Mouse (Mus musculus): ENCODE results near the gene M6pr. TPM values are rescaled to one million over a fixed set of nuclear protein-coding genes. Genes with fewer than 3 reads are reported as not detected.
A peak's percentile ranks its signal among the peaks of the same experiment; 100 is the strongest.

M6pr gene
- polyA plus RNA-seq, 1 experiment from 2014 or later = 111 TPM

DNA sequence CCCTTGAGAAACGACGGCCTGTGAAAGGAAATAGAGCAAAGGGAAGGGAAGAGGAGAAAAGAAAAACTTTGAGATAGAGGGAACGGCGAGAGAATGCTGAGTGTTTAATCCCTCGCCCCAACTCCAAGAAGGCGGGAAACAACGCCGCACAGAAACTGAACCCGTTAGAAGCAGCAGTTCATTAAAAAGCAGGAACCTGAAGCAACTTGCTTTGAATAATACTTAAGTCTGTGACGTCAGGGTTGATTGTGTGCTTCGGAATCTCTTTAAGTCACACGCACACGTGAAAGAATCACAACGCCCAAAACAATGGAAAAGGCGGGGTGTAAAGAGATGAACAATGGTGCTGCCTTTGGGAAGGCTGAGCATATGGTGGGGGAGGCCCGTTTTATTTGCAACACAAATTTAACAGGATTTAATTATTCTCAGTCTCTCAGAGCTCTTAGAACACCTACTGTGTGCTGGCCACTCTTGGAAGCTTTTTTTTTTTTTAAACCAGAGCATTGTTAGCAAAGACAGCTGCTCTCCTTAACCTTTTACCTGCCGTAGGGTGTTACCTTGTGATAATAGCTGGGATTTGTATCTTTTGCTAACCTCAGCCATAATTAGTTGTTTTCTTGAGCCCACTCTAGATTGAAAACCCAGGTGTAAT is 32.0 kb downstream of the M6pr start, which contains the start of gene Phc1:
Gene Phc1, minus strand, starts transcription at position 213 of the 652 bp plus-strand sequence.
- Histone ChIP-seq H3K4me3 (ENCODE audit: low read depth, low read length) (peak within 1 kb of the TSS; percentile 75), H3K27ac (replicated peaks) (peak within 1 kb of the TSS; percentile 91), H3K9ac (ENCODE audit: low read length) (peak within 1 kb of the TSS; percentile 75), H3K4me2 (replicated peaks; ENCODE audit: low read depth) (peak within 1 kb of the TSS; percentile 76), H3K9me3 (ENCODE audit: control insufficient read depth, low read length) (no peaks in the 10 kb centered on the region), H3K27me3 (ENCODE audit: control insufficient read depth, insufficient read depth, low read length) (no peaks in the 10 kb centered on the region), H3K36me3 (ENCODE audit: control insufficient read depth, insufficient read depth, low read length) (no peaks in the 10 kb centered on the region; the same call in 1 of the 2 replicates), H3K4me1 (replicated peaks; ENCODE audit: control insufficient read depth, insufficient read depth) (no peaks in the 10 kb centered on the region)
- ATAC-seq (ENCODE audit: low FRiP score, low TSS enrichment) = 0 out of 2 replicates have a peak, but pooled peaks have one; percentile 27
- TF ChIP-seq CTCF (IDR thresholded peaks at IDR 0.05; ENCODE audit: low read depth) (no peak), EP300 (optimal IDR thresholded peaks at IDR 0.05) (no peak)
- peak; percentile 21 for DNase-seq (ENCODE audit: low spot score)
- WGBS = 2% methylated on average over 17 of the region's 17 CpGs

DNA sequence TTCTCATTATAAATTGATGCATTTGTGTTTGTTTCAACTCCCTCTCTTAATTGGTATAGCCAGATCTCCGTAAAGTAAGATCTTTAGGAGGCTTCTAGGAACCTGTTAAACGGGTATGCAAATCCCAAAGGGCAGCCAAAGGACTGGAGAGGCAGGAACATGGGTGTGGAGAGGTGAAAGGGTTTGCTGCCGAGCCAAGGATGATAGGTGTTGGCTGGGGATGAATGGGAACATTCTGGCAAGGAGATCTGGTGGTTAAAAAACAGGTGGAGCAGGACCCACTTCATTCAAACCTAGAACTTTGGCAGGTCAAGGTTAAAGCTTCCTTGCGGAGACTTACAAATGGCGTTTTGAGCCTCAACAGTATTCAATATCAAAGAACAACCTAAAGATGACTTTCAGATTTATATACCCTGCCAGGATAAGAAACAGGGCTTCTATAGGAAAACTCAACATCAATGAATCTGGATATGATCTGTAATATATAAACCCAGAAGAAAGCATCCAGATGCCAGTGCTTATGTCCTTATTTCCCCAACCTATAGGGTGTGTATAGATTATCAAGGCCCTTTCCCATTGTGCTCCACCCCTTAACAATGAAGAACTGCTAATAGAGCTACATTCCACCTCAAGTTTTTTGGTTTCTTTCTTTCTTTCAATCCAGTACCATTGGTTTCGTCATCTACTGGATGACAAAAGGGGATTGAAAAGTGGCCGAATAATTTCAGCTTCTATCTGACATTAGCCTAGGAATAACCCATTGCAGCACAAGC is 32.7 kb downstream of the M6pr start:
- Histone ChIP-seq H3K4me2 (replicated peaks; ENCODE audit: low read depth) (peak overlapping the region; percentile 53), H3K4me3 (ENCODE audit: low read depth, low read length) (no peak overlapping the region), H3K36me3 (ENCODE audit: control insufficient read depth, insufficient read depth, low read length) (no peaks in the 10 kb centered on the region), H3K27me3 (ENCODE audit: control insufficient read depth, insufficient read depth, low read length) (no peaks in the 10 kb centered on the region), H3K27ac (replicated peaks) (peak overlapping the region; percentile 91), H3K9me3 (ENCODE audit: control insufficient read depth, low read length) (no peaks in the 10 kb centered on the region), H3K9ac (ENCODE audit: low read length) (no peak overlapping the region), H3K4me1 (replicated peaks; ENCODE audit: control insufficient read depth, insufficient read depth) (no peaks in the 10 kb centered on the region)
- ATAC-seq (ENCODE audit: low FRiP score, low TSS enrichment) (peak; percentile 48), DNase-seq (ENCODE audit: low spot score) (peak; percentile 66)
- TF ChIP-seq EP300 (optimal IDR thresholded peaks at IDR 0.05) (peak; percentile 78), CTCF (IDR thresholded peaks at IDR 0.05; ENCODE audit: low read depth) (no peak)
- 45% methylated on average over 7 of the region's 7 CpGs for WGBS

DNA sequence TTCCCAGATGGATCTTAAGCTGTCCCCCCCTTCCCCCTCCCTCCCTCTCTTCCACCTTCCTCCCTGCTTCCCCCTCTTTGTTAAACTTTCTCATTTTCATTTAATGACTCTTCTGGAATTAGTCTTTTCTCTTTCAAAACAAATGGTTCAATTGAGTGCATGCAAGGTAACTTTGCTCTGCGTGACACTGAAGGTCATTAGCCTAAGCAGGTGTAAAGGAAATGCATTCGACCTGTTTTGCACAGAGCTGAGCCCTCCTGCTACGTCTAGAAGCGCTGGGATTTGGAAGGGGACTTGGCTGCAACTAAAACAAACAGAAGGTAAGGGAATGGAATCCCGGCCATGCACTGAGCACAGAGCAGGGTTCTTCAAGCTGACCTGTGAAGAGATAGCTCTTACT is 33.6 kb downstream of the M6pr start:
- H3K4me2 ChIP-seq (replicated peaks; ENCODE audit: low read depth) = no peak overlapping the region
- H3K27ac ChIP-seq (replicated peaks) = no peak overlapping the region
- no peaks in the 10 kb centered on the region for H3K36me3 ChIP-seq (ENCODE audit: control insufficient read depth, insufficient read depth, low read length)
- no peak for ATAC-seq (ENCODE audit: low FRiP score, low TSS enrichment)
- no peak overlapping the region for H3K9ac ChIP-seq (ENCODE audit: low read length)
- no peak for DNase-seq (ENCODE audit: low spot score)
- WGBS = 24% methylated on average over 5 of the region's 5 CpGs
- no peak overlapping the region for H3K4me3 ChIP-seq (ENCODE audit: low read depth, low read length)
- no peaks in the 10 kb centered on the region for H3K27me3 ChIP-seq (ENCODE audit: control insufficient read depth, insufficient read depth, low read length)
- H3K4me1 ChIP-seq (replicated peaks; ENCODE audit: control insufficient read depth, insufficient read depth) = no peaks in the 10 kb centered on the region
- no peaks in the 10 kb centered on the region for H3K9me3 ChIP-seq (ENCODE audit: control insufficient read depth, low read length)
- TF ChIP-seq EP300 (optimal IDR thresholded peaks at IDR 0.05) (no peak), CTCF (IDR thresholded peaks at IDR 0.05; ENCODE audit: low read depth) (no peak)

DNA sequence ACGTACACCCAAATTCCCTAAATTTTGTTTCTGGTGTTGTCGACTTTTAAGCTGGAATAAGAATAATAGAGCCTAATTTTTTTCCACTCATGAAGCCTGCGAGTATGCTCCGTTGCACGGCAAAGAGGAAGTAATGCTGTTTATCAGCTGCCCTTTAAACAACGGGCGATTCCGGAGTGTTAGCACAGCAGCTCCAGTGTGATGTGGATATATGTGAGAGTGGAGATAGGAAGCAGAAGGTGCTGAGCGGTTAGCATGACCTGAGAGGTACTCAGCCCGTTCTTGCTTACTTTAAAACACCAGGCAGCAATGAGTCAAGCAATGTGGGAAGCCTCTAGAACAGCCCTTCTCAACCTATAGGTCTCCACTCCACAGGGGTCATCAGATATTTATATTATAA is 35.2 kb downstream of the M6pr start:
- 14% methylated on average over 10 of the region's 10 CpGs for WGBS
- Histone ChIP-seq H3K27ac (replicated peaks) (peak overlapping the region; percentile 56), H3K36me3 (ENCODE audit: control insufficient read depth, insufficient read depth, low read length) (no peaks in the 10 kb centered on the region), H3K9me3 (ENCODE audit: control insufficient read depth, low read length) (no peaks in the 10 kb centered on the region), H3K4me3 (ENCODE audit: low read depth, low read length) (no peak overlapping the region), H3K27me3 (ENCODE audit: control insufficient read depth, insufficient read depth, low read length) (no peaks in the 10 kb centered on the region), H3K9ac (ENCODE audit: low read length) (no peak overlapping the region), H3K4me2 (replicated peaks; ENCODE audit: low read depth) (no peak overlapping the region), H3K4me1 (replicated peaks; ENCODE audit: control insufficient read depth, insufficient read depth) (no peaks in the 10 kb centered on the region)
- peak; percentile 72 for ATAC-seq (ENCODE audit: low FRiP score, low TSS enrichment)
- peak; percentile 41 for DNase-seq (ENCODE audit: low spot score)
- TF ChIP-seq EP300 (optimal IDR thresholded peaks at IDR 0.05) (no peak), CTCF (IDR thresholded peaks at IDR 0.05; ENCODE audit: low read depth) (no peak)

DNA sequence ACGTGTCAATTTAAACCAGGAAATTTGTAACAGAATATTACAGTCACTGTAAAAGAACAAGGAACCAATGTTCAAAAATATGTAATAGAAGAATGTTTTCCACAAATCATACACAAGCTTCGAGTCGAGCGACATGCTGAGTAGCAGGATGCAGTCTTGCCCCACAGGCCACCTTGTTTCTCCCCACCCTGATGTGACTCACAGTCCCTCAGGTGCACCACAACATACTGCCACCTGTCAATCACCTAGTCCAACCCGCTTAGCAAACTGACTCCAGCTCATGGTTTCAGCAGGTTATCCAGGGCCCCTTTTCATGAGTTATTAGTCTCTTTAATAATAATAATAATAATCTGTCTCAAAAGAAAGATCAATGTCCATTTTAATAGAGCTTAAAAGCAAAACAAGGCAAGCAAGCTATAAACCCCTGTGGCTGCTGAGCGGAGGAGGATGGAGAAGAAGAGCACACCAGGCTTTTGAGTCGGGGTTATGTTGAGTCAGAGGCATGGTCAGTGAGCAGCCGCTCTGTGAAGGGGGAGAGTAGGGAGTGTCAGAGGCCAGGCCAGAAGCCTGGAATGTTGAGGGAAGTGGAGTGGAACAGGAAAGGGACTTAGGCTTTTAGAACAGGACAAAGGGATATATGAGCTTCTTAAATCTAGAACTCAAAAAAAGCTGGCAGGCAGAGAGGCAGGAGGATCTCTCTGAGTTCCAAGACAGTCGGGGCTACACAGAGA is 36.0 kb downstream of the M6pr start:
- no peak overlapping the region for H3K9ac ChIP-seq (ENCODE audit: low read length)
- peak; percentile 74 for ATAC-seq (ENCODE audit: low FRiP score, low TSS enrichment)
- no peaks in the 10 kb centered on the region for H3K36me3 ChIP-seq (ENCODE audit: control insufficient read depth, insufficient read depth, low read length)
- no peak overlapping the region for H3K4me2 ChIP-seq (replicated peaks; ENCODE audit: low read depth)
- TF ChIP-seq EP300 (optimal IDR thresholded peaks at IDR 0.05) (no peak), CTCF (IDR thresholded peaks at IDR 0.05; ENCODE audit: low read depth) (no peak)
- peak; percentile 53 for DNase-seq (ENCODE audit: low spot score)
- H3K9me3 ChIP-seq (ENCODE audit: control insufficient read depth, low read length) = no peaks in the 10 kb centered on the region
- peak overlapping the region; percentile 58 for H3K27ac ChIP-seq (replicated peaks)
- 33% methylated on average over 9 of the region's 9 CpGs for WGBS
- no peak overlapping the region for H3K4me3 ChIP-seq (ENCODE audit: low read depth, low read length)
- no peaks in the 10 kb centered on the region for H3K4me1 ChIP-seq (replicated peaks; ENCODE audit: control insufficient read depth, insufficient read depth)
- H3K27me3 ChIP-seq (ENCODE audit: control insufficient read depth, insufficient read depth, low read length) = no peaks in the 10 kb centered on the region
